Mouse (Mus musculus) kidney, postnatal 14 days (tissue): ENCODE measurements around the gene Nktr.
A peak's percentile ranks its signal among the peaks of the same experiment; 100 is the strongest.

Source experiments
- DNase-seq: peaks from one replicate; pipeline ENCODE4 v3.0.0; 2022; ENCODE audit warnings: mixed read lengths

The Nktr gene

GRCm38 (mm10) chr9:121718792-121719318 lies at the start of gene Nktr:
Nktr (plus strand) TSS chr9:121719169.
- DNase-seq: peak; percentile 99

- DNase-seq: peak; percentile 76
These were observed 49.6 kb upstream of the Nktr start for GRCm38 (mm10) chr9:121669348-121669791.

GRCm38 (mm10) chr9:121671300-121671699 lies 47.7 kb upstream of the Nktr start:
- peak; percentile 54 for DNase-seq

GRCm38 (mm10) chr9:121672311-121672710 lies 46.7 kb upstream of the Nktr start:
- peak; percentile 45 for DNase-seq

- no peak for DNase-seq
These were observed 45.3 kb upstream of the Nktr start for GRCm38 (mm10) chr9:121673716-121674115.

GRCm38 (mm10) chr9:121675011-121675410 lies 44.0 kb upstream of the Nktr start:
- DNase-seq: peak; percentile 25

- DNase-seq: no peak
These were observed 43.4 kb upstream of the Nktr start for GRCm38 (mm10) chr9:121675556-121675955.

- no peak for DNase-seq
These were observed 41.9 kb upstream of the Nktr start for GRCm38 (mm10) chr9:121677069-121677468.

GRCm38 (mm10) chr9:121677476-121677875 lies 41.5 kb upstream of the Nktr start:
- DNase-seq: no peak

- DNase-seq: peak; percentile 59
These were observed 39.4 kb upstream of the Nktr start for GRCm38 (mm10) chr9:121679549-121679948.

- no peak for DNase-seq
These were observed 37.8 kb upstream of the Nktr start for GRCm38 (mm10) chr9:121681191-121681590.

- no peak for DNase-seq
These were observed 36.8 kb upstream of the Nktr start for GRCm38 (mm10) chr9:121682037-121682680.

GRCm38 (mm10) chr9:121684702-121685101 lies 34.3 kb upstream of the Nktr start:
- no peak for DNase-seq

- no peak for DNase-seq
These were observed 28.7 kb upstream of the Nktr start for GRCm38 (mm10) chr9:121690200-121690651.

- no peak for DNase-seq
These were observed 28.2 kb upstream of the Nktr start for GRCm38 (mm10) chr9:121690734-121691133.

- no peak for DNase-seq
These were observed 24.2 kb upstream of the Nktr start for GRCm38 (mm10) chr9:121694736-121695135.

- DNase-seq: no peak
These were observed 22.3 kb upstream of the Nktr start for GRCm38 (mm10) chr9:121696626-121697025.

GRCm38 (mm10) chr9:121697150-121698049 lies 21.6 kb upstream of the Nktr start:
- DNase-seq: peak; percentile 61

- DNase-seq: no peak
These were observed 14.7 kb upstream of the Nktr start for GRCm38 (mm10) chr9:121704261-121704645.

GRCm38 (mm10) chr9:121704646-121705625 lies 14.0 kb upstream of the Nktr start, which contains the start of gene Sec22c:
Sec22c (minus strand) TSS chr9:121705490.
- peak; percentile 95 for DNase-seq

- no peak for DNase-seq
These were observed 12.8 kb upstream of the Nktr start for GRCm38 (mm10) chr9:121706029-121706675.

GRCm38 (mm10) chr9:121707801-121708200 lies 11.2 kb upstream of the Nktr start:
- no peak for DNase-seq
